Mouse (Mus musculus): Measurements from ENCODE around the gene Khnyn.

Gene Khnyn

DNA sequence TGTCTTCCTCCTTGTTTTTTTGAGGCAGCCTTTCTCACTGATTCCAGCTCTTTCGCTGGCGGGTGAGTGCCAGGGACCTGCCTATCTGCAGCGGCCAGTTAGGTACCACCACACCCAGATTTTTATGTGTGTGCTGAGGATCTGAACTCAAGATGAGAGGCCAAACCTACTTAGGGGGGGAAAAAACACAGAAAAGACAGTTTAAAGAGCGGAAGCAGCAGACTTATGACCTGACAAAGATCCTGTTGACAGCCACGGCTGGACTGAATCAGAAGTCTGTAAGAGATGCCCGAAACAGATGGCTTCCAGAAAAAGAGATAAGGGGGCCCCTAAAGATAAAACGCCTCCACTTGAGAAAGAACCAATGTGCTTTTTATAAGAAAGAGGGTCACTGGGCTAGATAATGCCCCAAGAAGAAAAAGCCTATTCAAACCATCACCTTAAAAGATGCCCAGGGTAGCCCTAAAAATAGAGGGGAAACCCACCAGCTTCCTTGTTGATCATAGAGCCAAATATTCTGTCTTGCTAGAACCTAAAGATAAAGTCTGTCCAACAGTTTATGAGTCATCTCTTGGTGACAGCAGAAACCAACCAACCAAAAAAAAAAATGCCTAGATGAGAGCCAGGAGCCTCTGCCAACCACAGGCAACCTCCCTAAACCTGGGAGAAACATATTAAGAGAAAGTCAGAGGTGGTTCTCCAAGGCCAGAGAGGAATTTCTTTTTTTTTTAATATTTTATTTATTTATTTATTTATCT is 37.9 kb downstream of the Khnyn start:
- no peak for DNase-seq

DNA sequence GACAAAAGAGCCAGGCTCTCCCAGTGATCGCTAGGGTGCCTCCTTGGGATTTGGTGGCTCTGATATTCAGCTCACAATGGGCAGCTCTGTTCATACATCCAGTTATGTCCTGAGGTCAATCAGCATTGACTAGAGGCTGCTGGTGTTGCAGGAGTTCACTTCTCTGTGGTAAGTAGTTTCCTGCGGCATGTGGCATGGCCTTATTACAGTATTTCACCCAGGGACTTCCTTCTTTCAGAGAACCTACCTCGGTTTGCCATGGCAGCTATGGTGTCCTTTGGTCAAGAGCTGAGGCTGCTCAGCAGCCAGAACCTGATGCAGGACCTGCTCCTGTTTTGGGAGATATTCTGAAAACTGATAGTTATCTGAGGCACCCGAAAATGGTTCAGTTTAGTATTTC is 42.1 kb downstream of the Khnyn start:
- no peak for DNase-seq

GRCm38 (mm10) chr14:55929263-55929997 is 44.7 kb downstream of the Khnyn start:
- no peak for DNase-seq

GRCm38 (mm10) chr14:55933586-55933985 is 48.8 kb downstream of the Khnyn start:
- DNase-seq = no peak

GRCm38 (mm10) chr14:55940070-55940800 is 55.5 kb downstream of the Khnyn start:
- DNase-seq = no peak

DNA sequence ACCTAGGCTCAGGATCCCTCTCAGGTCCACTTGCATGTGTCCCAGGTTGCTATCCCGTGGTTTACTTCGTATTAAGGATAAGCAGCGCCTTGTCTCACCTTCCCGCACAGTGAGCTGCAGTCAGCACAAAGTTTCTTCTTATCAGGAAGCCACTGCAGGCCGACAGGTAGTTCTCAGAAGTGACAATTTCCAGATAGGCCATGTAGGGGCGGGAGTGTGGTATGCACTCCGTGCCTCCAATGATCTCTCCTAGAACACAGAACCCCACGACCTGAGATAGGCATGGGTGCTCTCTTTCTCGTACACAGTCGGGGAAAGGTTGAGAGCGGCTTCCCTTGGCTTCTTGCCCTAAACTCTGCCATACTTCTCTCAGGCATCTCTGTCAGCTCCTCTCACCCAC is 58.9 kb downstream of the Khnyn start:
- no peak for DNase-seq

- no peak for DNase-seq
These were observed 59.8 kb downstream of the Khnyn start, which contains the start of gene Cma1 for GRCm38 (mm10) chr14:55944575-55944974. Gene Cma1 (minus strand): TSS chr14:55944675.

DNA sequence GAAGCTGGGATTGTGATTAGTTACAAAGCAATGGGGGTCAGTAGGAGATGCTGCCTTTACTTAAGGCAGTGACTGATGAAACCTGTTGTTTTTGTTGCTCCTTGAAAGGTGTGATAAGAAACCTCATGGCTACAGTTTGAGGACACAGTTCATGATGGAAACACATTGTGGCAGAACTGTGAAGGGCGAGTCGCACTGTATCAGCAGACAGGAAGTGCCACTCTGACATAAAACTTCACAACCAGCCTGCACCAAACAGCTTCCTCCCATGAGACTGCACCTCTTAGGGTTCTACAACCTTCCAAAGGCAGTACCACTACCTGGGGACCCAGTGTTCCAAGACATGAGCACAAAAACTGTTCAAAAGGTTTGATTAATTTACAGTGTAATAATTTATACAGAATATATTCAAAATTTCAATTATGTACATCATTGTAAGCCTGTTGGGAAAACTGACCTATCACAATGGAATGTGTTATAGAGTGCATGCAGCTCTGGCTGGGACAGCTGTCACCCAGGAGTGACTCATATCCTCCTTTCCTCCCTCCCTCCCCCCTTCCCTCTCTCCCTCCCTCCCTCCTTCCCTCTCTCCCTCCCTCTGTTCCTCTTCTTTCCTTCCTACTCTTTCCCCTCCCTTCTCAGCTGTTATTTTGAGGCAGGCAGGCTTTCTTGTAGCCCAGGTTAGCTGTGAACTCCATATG is 61.7 kb downstream of the Khnyn start:
- DNase-seq = no peak
